Mouse (Mus musculus): ENCODE measurements around the gene Rfng. TPM values are rescaled to one million over a fixed set of nuclear protein-coding genes. Genes with fewer than 3 reads are reported as not detected.
A peak's percentile ranks its signal among the peaks of the same experiment; 100 is the strongest.
"Not testable (repeated sequence)": the region's sequence is repeated elsewhere in the genome, so short reads cannot be mapped to it uniquely, and the experiment has no call there.

Gene Rfng
- polyA plus RNA-seq (2015; fragmentation: Nextera tagmentation; extraction: Ambion mirVana): 32.4 and 32.6 TPM in 2 replicates

DNA sequence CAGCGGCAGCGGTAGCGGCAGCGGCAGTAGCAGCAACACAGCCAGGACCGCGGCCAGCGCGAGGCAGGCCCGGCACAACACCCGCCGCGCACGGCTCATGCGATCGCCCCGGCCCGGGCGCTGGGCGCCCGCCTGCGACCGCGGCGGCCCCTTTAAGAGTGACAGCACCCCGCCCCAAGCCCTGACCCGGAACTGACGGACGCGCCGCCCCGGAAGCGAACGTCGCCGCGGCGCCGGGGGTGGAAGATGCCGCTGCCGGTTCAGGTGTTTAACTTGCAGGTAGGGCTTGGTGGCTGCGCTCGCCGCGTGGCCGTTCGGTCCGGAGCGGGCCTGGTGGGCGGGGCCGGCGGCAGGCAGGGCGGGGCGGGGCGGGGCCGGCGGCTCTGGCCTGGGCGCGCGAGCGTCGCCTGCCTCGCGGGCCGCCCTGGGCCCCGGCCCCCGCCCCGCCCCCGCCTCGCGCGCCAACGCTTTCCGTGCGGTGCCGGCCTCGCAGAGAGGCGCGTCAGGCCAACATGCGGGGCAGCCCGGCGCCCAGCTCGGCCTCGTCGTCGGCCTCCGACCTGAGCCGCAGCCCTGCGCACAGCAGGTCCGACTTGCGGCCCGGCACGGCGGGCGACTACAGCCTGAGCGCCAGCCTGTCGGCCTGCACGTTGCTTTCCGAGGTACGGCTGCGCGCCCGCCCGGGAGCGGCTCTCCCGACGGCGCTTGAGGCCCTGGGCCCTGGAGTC is at the start of gene Rfng, which contains the start of gene Gps1:
Rfng (minus strand) TSS at position 144 of the 728 bp plus-strand sequence.
Gps1 (plus strand) TSS at position 209 of the 728 bp plus-strand sequence.
- ATAC-seq (replicated peaks; ENCODE audit: low FRiP score, low read depth) (peak; percentile 48), DNase-seq (ENCODE audit: low spot score) (peak; percentile 82)
- Histone ChIP-seq H3K9ac (ENCODE audit: low read depth, low read length) (peak within 1 kb of the TSS; percentile 78), H3K4me1 (replicated peaks; ENCODE audit: insufficient read depth, low read length) (peaks cover 10% of the 10 kb centered on the region; the same call in 1 of the 2 replicates), H3K27me3 (ENCODE audit: insufficient read depth, low read length) (no peaks in the 10 kb centered on the region), H3K4me2 (ENCODE audit: low read length) (peak within 1 kb of the TSS; percentile 96), H3K27ac (peak within 1 kb of the TSS; percentile 80), H3K36me3 (ENCODE audit: insufficient read depth, low read length) (peaks cover 20% of the 10 kb centered on the region), H3K4me3 (replicated peaks; ENCODE audit: low read depth, low read length) (peak within 1 kb of the TSS; percentile 86), H3K9me3 (replicated peaks; ENCODE audit: low read length) (no peaks in the 10 kb centered on the region)
- no peak for TF ChIP-seq CTCF (IDR thresholded peaks at IDR 0.05; ENCODE audit: low read depth)
- under 1% methylated on average over 89 of the region's 107 CpGs for WGBS

DNA sequence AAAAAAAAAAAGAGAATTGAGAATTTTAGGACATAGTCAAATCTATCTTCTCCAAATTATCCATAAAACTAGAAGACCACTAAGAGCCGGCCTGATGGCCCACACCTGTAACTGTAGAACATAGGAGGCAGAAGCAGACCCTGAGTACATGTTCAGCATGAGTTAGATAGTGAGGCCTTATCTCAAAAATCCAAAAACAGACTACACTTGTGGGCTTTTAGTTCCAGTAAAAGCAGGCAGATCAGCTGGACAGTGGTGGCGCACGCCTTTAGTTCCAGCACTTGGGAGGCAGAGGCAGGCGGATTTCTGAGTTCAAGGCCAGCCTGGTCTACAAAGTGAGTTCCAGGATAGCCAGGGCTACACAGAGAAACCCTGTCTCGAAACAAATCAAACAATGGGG is 49.0 kb upstream of the Rfng start:
- DNase-seq (ENCODE audit: low spot score); H3K4me3 ChIP-seq (replicated peaks; ENCODE audit: low read depth, low read length); H3K9ac ChIP-seq (ENCODE audit: low read depth, low read length); H3K4me1 ChIP-seq (replicated peaks; ENCODE audit: insufficient read depth, low read length); H3K9me3 ChIP-seq (replicated peaks; ENCODE audit: low read length); H3K27ac ChIP-seq; H3K36me3 ChIP-seq (ENCODE audit: insufficient read depth, low read length); ATAC-seq (replicated peaks; ENCODE audit: low FRiP score, low read depth); H3K27me3 ChIP-seq (ENCODE audit: insufficient read depth, low read length); H3K4me2 ChIP-seq (ENCODE audit: low read length): not testable (repeated sequence)
- WGBS: 96% methylated on average over 5 of the region's 5 CpGs

- 81% methylated on average over 3 of the region's 3 CpGs for WGBS
- DNase-seq (ENCODE audit: low spot score) (no peak), ATAC-seq (replicated peaks; ENCODE audit: low FRiP score, low read depth) (no peak)
- Histone ChIP-seq H3K4me2 (ENCODE audit: low read length) (no peak overlapping the region), H3K36me3 (ENCODE audit: insufficient read depth, low read length) (0 out of 2 replicates have a peak, but pooled peaks cover 5% of the 10 kb centered on the region), H3K9ac (ENCODE audit: low read depth, low read length) (no peak overlapping the region), H3K4me1 (replicated peaks; ENCODE audit: insufficient read depth, low read length) (no peaks in the 10 kb centered on the region), H3K27ac (no peak overlapping the region), H3K27me3 (ENCODE audit: insufficient read depth, low read length) (no peaks in the 10 kb centered on the region), H3K4me3 (replicated peaks; ENCODE audit: low read depth, low read length) (no peak overlapping the region), H3K9me3 (replicated peaks; ENCODE audit: low read length) (no peaks in the 10 kb centered on the region)
- no peak for TF ChIP-seq CTCF (IDR thresholded peaks at IDR 0.05; ENCODE audit: low read depth)
These were observed 47.8 kb upstream of the Rfng start for GRCm38 (mm10) chr11:120831659-120832440.

DNA sequence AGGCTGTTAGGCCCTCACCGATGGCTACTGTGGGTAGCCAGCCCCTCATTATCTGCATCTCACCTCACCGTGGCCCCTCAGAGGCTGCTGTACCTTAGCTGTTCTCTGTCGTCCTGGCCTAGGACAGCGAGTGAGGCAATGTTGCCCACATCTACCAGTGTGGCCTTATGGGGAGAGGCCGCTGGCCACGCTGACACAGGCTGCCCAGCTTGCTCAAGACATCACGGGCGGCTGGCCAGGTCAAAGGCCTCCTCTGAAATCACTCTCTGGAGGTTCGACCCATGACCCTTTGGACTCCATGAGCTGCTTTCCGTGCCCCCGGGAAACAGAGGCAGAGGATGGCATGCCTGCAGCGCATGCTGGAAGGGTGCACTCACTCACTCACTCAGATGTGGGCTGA is 46.7 kb upstream of the Rfng start:
- DNase-seq (ENCODE audit: low spot score) (no peak), ATAC-seq (replicated peaks; ENCODE audit: low FRiP score, low read depth) (no peak)
- Histone ChIP-seq H3K4me3 (replicated peaks; ENCODE audit: low read depth, low read length) (no peak overlapping the region), H3K9ac (ENCODE audit: low read depth, low read length) (0 out of 2 replicates have a peak overlapping the region, but pooled peaks have one; percentile 31), H3K4me1 (replicated peaks; ENCODE audit: insufficient read depth, low read length) (peaks cover under 1% of the 10 kb centered on the region; the same call in 1 of the 2 replicates), H3K9me3 (replicated peaks; ENCODE audit: low read length) (no peaks in the 10 kb centered on the region), H3K27ac (no peak overlapping the region), H3K4me2 (ENCODE audit: low read length) (no peak overlapping the region), H3K27me3 (ENCODE audit: insufficient read depth, low read length) (no peaks in the 10 kb centered on the region), H3K36me3 (ENCODE audit: insufficient read depth, low read length) (0 out of 2 replicates have a peak, but pooled peaks cover 5% of the 10 kb centered on the region)
- TF ChIP-seq CTCF (IDR thresholded peaks at IDR 0.05; ENCODE audit: low read depth): no peak
- WGBS: 81% methylated on average over 12 of the region's 12 CpGs

GRCm38 (mm10) chr11:120829757-120830532 is 45.9 kb upstream of the Rfng start:
- 85% methylated on average over 10 of the region's 10 CpGs for WGBS

DNA sequence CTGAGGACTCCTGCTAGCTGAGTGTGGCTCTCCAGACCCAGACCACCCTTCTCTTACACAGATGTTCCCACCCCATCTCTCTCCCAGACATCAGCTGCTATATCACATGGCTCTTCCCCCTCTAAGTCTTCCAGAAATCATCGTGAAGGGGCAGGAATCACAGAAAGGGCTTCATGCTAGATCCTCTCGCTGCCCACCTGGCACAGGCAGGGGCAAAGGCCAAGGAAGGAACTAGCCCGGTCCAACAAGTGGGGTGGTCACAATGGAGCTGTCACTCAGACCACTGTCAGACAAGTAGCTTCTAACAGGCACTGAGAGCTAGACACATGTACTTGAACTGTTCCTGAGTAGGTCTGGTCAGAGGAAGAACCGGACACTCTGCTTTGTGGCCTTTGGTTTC is 44.4 kb upstream of the Rfng start:
- Histone ChIP-seq H3K27me3 (ENCODE audit: insufficient read depth, low read length) (no peaks in the 10 kb centered on the region), H3K4me1 (replicated peaks; ENCODE audit: insufficient read depth, low read length) (peaks cover 10% of the 10 kb centered on the region), H3K4me2 (ENCODE audit: low read length) (no peak overlapping the region), H3K4me3 (replicated peaks; ENCODE audit: low read depth, low read length) (no peak overlapping the region), H3K36me3 (ENCODE audit: insufficient read depth, low read length) (0 out of 2 replicates have a peak, but pooled peaks cover 5% of the 10 kb centered on the region), H3K9ac (ENCODE audit: low read depth, low read length) (no peak overlapping the region), H3K27ac (no peak overlapping the region), H3K9me3 (replicated peaks; ENCODE audit: low read length) (no peaks in the 10 kb centered on the region)
- DNase-seq (ENCODE audit: low spot score) (no peak), ATAC-seq (replicated peaks; ENCODE audit: low FRiP score, low read depth) (no peak)
- WGBS: 73% methylated on average over 4 of the region's 4 CpGs
- no peak for TF ChIP-seq CTCF (IDR thresholded peaks at IDR 0.05; ENCODE audit: low read depth)

More at GRCm38 (mm10) chr11:120829757-120830532, 45.9 kb upstream of the Rfng start:
- DNase-seq (ENCODE audit: low spot score) (no peak), ATAC-seq (replicated peaks; ENCODE audit: low FRiP score, low read depth) (no peak)
- no peak for TF ChIP-seq CTCF (IDR thresholded peaks at IDR 0.05; ENCODE audit: low read depth)
- H3K27ac ChIP-seq: no peak overlapping the region
- no peak overlapping the region for H3K4me3 ChIP-seq (replicated peaks; ENCODE audit: low read depth, low read length)
- H3K9me3 ChIP-seq (replicated peaks; ENCODE audit: low read length): no peaks in the 10 kb centered on the region
- H3K9ac ChIP-seq (ENCODE audit: low read depth, low read length): no peak overlapping the region
- H3K4me1 ChIP-seq (replicated peaks; ENCODE audit: insufficient read depth, low read length): peaks cover 7% of the 10 kb centered on the region
- H3K36me3 ChIP-seq (ENCODE audit: insufficient read depth, low read length): 0 out of 2 replicates have a peak, but pooled peaks cover 5% of the 10 kb centered on the region
- H3K27me3 ChIP-seq (ENCODE audit: insufficient read depth, low read length): no peaks in the 10 kb centered on the region
- no peak overlapping the region for H3K4me2 ChIP-seq (ENCODE audit: low read length)

All from kidney, postnatal 0 days (tissue).